Mouse (Mus musculus): Measurements from ENCODE around the gene Pml. TPM values are rescaled to one million over a fixed set of nuclear protein-coding genes. Genes with fewer than 3 reads are reported as not detected.

Gene Pml
- polyA plus RNA-seq, 1 experiment from 2014 or later = 10.6 TPM

DNA sequence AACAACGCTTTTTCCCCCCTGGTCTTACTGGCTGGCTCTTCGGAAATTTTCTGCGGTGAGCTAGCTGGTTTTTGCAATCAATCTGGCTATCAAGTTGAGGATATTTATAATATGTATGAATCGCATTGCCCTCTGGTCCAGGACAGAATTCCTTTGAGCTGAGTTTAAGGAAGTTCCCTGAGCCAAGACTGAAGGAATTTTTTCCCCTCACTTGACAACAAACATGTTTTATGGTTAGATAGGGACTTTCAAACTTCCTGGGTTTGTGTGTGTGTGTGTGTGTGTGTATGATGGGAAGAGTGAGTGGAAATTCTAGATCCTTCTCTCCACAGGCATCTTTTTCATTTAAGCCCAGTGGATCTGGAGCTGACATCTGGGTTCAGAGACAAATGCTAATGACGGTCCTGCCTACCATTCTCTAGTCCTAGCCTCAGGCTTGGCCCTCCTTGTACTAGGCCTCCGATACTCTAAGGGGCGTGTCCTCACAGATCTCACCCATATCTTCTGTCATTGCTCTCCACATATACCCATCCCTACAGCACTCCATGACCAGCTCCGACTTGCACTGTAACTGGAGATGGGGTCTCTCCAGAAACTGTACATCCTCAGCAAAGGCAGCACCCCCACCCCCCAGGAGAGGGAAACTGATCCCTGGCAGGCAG lies 34.9 kb downstream of the Pml start:
- Histone ChIP-seq H3K9ac (ENCODE audit: low read length) (no peak overlapping the region), H3K27ac (ENCODE audit: low read depth, low read length) (0 out of 2 replicates have a peak overlapping the region, but pooled peaks have one; percentile 39), H3K9me3 (ENCODE audit: control insufficient read depth, low read length) (no peaks in the 10 kb centered on the region), H3K4me3 (ENCODE audit: low read depth, low read length) (no peak overlapping the region), H3K27me3 (ENCODE audit: control insufficient read depth, insufficient read depth, low read length) (no peaks in the 10 kb centered on the region), H3K36me3 (ENCODE audit: control insufficient read depth, insufficient read depth, low read length) (no peaks in the 10 kb centered on the region), H3K4me1 (ENCODE audit: control insufficient read depth, insufficient read depth, low read length) (peaks cover 14% of the 10 kb centered on the region), H3K4me2 (ENCODE audit: low read depth) (no peak overlapping the region)
- WGBS = 52% methylated on average over 8 of the region's 8 CpGs
- ATAC-seq (ENCODE audit: insufficient read depth, low FRiP score, low TSS enrichment) (no peak), DNase-seq (ENCODE audit: low spot score) (no peak)

DNA sequence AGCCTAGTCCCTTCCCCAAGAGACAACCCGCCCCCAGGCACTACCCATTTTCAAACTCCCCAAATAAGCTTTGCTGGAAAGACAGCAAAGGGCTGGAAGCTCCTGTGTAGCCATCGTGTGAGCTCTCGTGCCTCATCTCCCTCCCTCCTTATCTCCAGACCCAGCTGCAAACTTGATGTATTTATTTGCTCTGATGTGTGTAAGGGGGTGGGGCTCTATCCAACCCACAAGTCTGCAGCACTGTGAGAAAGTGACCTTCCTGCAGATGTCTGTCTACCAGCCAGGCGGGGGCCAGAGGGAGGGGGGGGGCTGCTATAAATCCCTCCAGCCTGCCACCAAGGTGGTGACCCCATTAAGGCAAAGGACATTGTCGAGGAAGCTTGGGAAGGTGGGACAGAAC lies 35.7 kb downstream of the Pml start:
- Histone ChIP-seq H3K4me1 (ENCODE audit: control insufficient read depth, insufficient read depth, low read length) (peaks cover 14% of the 10 kb centered on the region), H3K4me3 (ENCODE audit: low read depth, low read length) (no peak overlapping the region), H3K9ac (ENCODE audit: low read length) (no peak overlapping the region), H3K27ac (ENCODE audit: low read depth, low read length) (no peak overlapping the region), H3K4me2 (ENCODE audit: low read depth) (no peak overlapping the region), H3K9me3 (ENCODE audit: control insufficient read depth, low read length) (no peaks in the 10 kb centered on the region), H3K27me3 (ENCODE audit: control insufficient read depth, insufficient read depth, low read length) (no peaks in the 10 kb centered on the region), H3K36me3 (ENCODE audit: control insufficient read depth, insufficient read depth, low read length) (no peaks in the 10 kb centered on the region)
- ATAC-seq (ENCODE audit: insufficient read depth, low FRiP score, low TSS enrichment) = no peak
- 17% methylated on average over 5 of the region's 5 CpGs for WGBS
- no peak for DNase-seq (ENCODE audit: low spot score)

DNA sequence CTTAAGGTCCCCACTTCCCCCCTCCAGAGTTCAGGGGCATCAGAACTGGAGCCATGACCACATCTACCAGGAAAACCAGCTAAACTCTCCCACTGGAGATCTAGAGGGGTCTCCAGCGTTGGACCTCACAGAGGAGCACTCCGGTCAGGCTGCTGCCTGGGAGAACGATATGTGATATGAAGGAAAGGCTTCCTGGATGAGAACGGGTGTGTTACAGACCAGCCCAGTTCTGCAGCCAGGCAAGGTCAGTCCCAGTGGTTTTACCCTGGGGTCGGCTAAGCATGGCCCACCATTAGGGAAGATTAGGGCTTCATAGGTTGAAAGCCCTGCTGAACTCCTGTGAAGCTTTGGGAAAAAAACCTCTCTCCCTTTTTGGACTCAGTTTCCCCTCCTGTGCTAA lies 36.2 kb downstream of the Pml start:
- Histone ChIP-seq H3K4me2 (ENCODE audit: low read depth) (no peak overlapping the region), H3K9ac (ENCODE audit: low read length) (no peak overlapping the region), H3K36me3 (ENCODE audit: control insufficient read depth, insufficient read depth, low read length) (no peaks in the 10 kb centered on the region), H3K9me3 (ENCODE audit: control insufficient read depth, low read length) (no peaks in the 10 kb centered on the region), H3K4me3 (ENCODE audit: low read depth, low read length) (no peak overlapping the region), H3K27me3 (ENCODE audit: control insufficient read depth, insufficient read depth, low read length) (no peaks in the 10 kb centered on the region), H3K27ac (ENCODE audit: low read depth, low read length) (no peak overlapping the region), H3K4me1 (ENCODE audit: control insufficient read depth, insufficient read depth, low read length) (peaks cover 14% of the 10 kb centered on the region)
- DNase-seq (ENCODE audit: low spot score) (no peak), ATAC-seq (ENCODE audit: insufficient read depth, low FRiP score, low TSS enrichment) (no peak)
- WGBS = 73% methylated on average over 5 of the region's 5 CpGs

DNA sequence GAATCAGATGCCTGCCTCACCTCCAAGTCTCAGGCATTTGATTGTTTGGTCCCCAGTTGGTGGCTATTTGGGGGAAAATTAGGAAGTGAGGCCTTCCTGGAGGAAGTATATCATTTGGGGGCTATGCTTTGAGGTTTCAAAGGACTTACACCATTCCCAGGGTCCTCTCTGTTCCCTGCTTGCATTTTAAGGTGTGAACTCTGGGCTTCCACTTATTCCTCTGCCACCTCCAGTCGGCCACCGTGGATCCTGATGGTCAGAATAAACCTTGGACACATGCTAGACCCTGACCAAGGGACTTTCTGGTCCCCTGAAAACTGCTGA lies 39.3 kb downstream of the Pml start:
- ATAC-seq (ENCODE audit: insufficient read depth, low FRiP score, low TSS enrichment) (no peak), DNase-seq (ENCODE audit: low spot score) (no peak)
- no peak overlapping the region for H3K4me3 ChIP-seq (ENCODE audit: low read depth, low read length)
- H3K36me3 ChIP-seq (ENCODE audit: control insufficient read depth, insufficient read depth, low read length) = no peaks in the 10 kb centered on the region
- no peaks in the 10 kb centered on the region for H3K27me3 ChIP-seq (ENCODE audit: control insufficient read depth, insufficient read depth, low read length)
- H3K9ac ChIP-seq (ENCODE audit: low read length) = no peak overlapping the region
- H3K27ac ChIP-seq (ENCODE audit: low read depth, low read length) = no peak overlapping the region
- H3K4me1 ChIP-seq (ENCODE audit: control insufficient read depth, insufficient read depth, low read length) = peaks cover 14% of the 10 kb centered on the region
- 56% methylated on average over 2 of the region's 2 CpGs for WGBS
- H3K4me2 ChIP-seq (ENCODE audit: low read depth) = no peak overlapping the region
- H3K9me3 ChIP-seq (ENCODE audit: control insufficient read depth, low read length) = no peaks in the 10 kb centered on the region

DNA sequence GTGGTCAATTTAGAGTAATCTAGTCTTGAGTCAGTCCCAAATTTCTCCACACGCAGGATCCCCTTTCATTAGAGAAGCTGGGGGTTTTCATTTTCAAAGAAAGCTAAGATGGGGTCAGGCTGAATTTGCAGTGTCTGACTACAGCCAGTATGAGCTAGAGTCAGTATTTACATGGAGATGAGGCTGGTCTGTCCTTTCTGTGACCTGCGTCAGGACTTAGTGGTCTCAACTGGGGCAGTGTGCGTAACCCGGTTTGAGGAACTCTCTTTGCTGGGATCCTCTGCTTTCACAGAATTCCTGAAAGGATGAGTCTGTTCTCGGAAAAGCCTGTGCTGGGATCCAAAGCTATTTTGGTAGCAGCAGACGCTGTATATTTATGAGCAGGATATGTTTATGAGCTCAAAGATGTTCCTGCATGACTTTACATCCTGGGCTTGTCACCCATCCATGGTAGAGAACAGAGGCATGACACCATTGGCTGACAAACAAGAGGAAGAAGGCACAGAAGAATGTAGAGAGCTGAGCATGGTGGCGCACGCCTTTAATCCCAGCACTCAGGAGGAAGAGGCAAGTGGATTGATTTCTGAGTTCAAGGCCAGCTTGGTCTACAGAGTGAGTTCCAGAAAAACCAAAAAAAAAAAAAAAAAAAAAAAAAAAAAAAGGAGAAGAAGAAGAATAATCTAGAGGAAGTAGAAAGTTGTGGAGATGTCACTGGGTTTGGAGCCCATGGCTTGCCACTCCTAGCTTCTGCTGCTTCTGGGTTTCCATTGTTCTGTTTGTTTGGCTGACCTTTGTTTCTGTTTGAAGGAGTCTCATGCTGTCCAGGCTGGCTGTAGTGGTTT lies 39.9 kb downstream of the Pml start:
- 71% methylated on average over 8 of the region's 8 CpGs for WGBS
- no peaks in the 10 kb centered on the region for H3K9me3 ChIP-seq (ENCODE audit: control insufficient read depth, low read length)
- ATAC-seq (ENCODE audit: insufficient read depth, low FRiP score, low TSS enrichment) = no peak
- H3K4me1 ChIP-seq (ENCODE audit: control insufficient read depth, insufficient read depth, low read length) = peaks cover 9% of the 10 kb centered on the region
- no peak overlapping the region for H3K9ac ChIP-seq (ENCODE audit: low read length)
- H3K4me3 ChIP-seq (ENCODE audit: low read depth, low read length) = no peak overlapping the region
- H3K27ac ChIP-seq (ENCODE audit: low read depth, low read length) = no peak overlapping the region
- no peak for DNase-seq (ENCODE audit: low spot score)
- no peaks in the 10 kb centered on the region for H3K36me3 ChIP-seq (ENCODE audit: control insufficient read depth, insufficient read depth, low read length)
- no peaks in the 10 kb centered on the region for H3K27me3 ChIP-seq (ENCODE audit: control insufficient read depth, insufficient read depth, low read length)
- no peak overlapping the region for H3K4me2 ChIP-seq (ENCODE audit: low read depth)

DNA sequence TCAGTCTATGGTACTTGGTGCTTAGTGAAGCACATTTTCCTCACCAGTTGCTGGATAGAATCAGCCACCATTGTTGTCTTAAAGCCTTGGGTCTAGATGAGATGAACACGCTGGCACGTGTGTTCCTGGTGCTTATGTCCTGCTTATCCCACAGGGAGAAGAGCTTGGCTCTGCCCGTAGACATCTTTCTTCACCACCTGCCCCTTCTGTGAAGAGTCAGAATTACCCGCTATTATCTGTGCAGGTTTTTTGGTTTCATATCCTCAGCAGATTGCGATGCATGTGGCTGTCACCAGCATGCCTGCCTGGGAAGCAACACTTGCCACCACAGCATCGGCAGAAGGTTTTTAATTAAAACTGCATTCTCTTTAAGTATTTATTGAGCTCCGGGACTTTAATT lies 43.6 kb downstream of the Pml start:
- peaks cover 30% of the 10 kb centered on the region for H3K27me3 ChIP-seq (ENCODE audit: control insufficient read depth, insufficient read depth, low read length)
- no peaks in the 10 kb centered on the region for H3K9me3 ChIP-seq (ENCODE audit: control insufficient read depth, low read length)
- H3K4me2 ChIP-seq (ENCODE audit: low read depth) = no peak overlapping the region
- 89% methylated on average over 7 of the region's 7 CpGs for WGBS
- ATAC-seq (ENCODE audit: insufficient read depth, low FRiP score, low TSS enrichment) = no peak
- no peak overlapping the region for H3K27ac ChIP-seq (ENCODE audit: low read depth, low read length)
- peaks cover 12% of the 10 kb centered on the region for H3K4me1 ChIP-seq (ENCODE audit: control insufficient read depth, insufficient read depth, low read length)
- no peak for DNase-seq (ENCODE audit: low spot score)
- H3K9ac ChIP-seq (ENCODE audit: low read length) = no peak overlapping the region
- no peak overlapping the region for H3K4me3 ChIP-seq (ENCODE audit: low read depth, low read length)
- no peaks in the 10 kb centered on the region for H3K36me3 ChIP-seq (ENCODE audit: control insufficient read depth, insufficient read depth, low read length)

DNA sequence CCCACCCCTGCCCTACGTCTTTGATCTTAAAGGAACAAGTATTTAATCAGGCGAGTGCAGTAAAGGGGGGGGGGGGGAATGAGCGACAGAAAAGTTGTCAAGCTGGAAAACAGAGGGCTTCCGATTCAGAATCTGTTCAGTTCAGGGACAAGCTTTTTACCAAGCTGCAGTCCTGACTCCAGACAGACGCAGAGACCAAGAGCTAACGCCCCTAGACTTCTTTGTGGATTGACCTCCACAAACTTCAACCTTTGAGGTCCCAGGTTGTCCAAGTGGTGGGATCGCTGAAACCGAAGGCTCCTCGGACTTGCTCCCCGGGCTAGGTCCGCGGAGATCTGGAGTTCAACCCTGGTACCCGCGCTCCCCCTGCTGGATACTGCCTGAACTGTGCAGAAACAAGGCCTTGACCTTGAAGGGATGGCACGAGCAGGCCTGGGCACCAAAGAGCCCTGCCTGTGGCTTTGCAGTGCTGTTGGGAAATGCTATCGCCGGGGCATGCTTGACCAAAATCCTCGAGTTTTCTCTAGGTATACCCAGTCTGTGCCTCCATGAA lies 45.1 kb downstream of the Pml start:
- no peak overlapping the region for H3K9ac ChIP-seq (ENCODE audit: low read length)
- H3K4me2 ChIP-seq (ENCODE audit: low read depth) = peak overlapping the region; percentile 24
- no peaks in the 10 kb centered on the region for H3K36me3 ChIP-seq (ENCODE audit: control insufficient read depth, insufficient read depth, low read length)
- H3K4me1 ChIP-seq (ENCODE audit: control insufficient read depth, insufficient read depth, low read length) = peaks cover 12% of the 10 kb centered on the region
- DNase-seq (ENCODE audit: low spot score) = peak; percentile 90
- ATAC-seq (ENCODE audit: insufficient read depth, low FRiP score, low TSS enrichment) = peak; percentile 71
- no peak overlapping the region for H3K27ac ChIP-seq (ENCODE audit: low read depth, low read length)
- peak overlapping the region; percentile 27 for H3K4me3 ChIP-seq (ENCODE audit: low read depth, low read length)
- H3K9me3 ChIP-seq (ENCODE audit: control insufficient read depth, low read length) = no peaks in the 10 kb centered on the region
- H3K27me3 ChIP-seq (ENCODE audit: control insufficient read depth, insufficient read depth, low read length) = peaks cover 45% of the 10 kb centered on the region
- 5% methylated on average over 18 of the region's 18 CpGs for WGBS

DNA sequence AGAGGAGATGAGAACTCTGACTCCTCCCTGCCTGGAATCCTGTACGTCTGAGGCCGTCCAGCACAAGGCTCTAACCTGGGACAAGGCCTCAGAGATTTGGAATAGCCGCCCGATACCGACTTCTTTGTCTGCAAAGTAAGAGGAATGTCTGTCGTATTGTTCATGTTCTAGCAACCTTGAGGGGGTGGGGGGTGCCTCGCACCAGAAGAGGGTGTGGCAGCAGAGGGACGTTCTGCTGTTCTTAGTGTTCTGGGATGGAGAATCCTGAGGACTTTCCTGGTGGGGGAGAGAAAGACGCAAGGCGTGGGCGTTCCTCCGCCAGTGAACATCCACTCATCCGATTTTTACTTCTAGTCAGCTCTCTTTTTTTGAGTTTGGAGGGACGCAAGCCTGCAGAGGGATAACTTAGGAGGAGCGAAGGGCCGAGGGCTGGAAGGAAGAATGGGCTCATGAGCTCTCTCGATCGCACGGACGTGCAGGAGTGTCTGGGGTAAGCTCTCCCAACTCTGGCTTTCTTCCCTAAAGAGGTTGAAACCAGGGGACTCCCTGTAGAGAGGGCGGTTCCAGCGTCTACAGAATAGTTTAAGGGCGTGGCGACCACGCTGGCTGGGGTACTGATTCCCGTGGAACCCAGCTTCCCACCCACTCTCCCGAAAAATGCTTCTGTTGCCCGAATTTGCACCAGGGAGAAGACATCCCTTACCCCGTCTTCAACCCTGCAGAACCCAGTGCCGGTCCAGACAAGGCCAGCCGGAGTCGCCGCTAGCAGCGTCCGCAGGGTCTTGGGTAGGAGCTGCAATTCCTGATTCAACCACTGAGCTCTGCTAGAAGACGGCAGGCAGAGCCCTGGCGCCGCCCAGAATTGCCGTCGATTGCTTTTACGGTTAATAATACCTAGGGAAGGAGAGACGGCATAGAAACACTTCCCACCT lies 45.8 kb downstream of the Pml start, which contains the start of the genes Islr and Islr2:
Gene Islr (minus strand): TSS at position 791 of the 932 bp plus-strand sequence.
Gene Islr2 (minus strand): TSS at position 804 of the 932 bp plus-strand sequence.
- Histone ChIP-seq H3K4me2 (ENCODE audit: low read depth) (peak within 1 kb of the TSS; percentile 44), H3K4me3 (ENCODE audit: low read depth, low read length) (peak within 1 kb of the TSS; percentile 27), H3K27me3 (ENCODE audit: control insufficient read depth, insufficient read depth, low read length) (peaks cover 53% of the 10 kb centered on the region), H3K4me1 (ENCODE audit: control insufficient read depth, insufficient read depth, low read length) (peaks cover 20% of the 10 kb centered on the region), H3K9me3 (ENCODE audit: control insufficient read depth, low read length) (no peaks in the 10 kb centered on the region), H3K9ac (ENCODE audit: low read length) (peak within 1 kb of the TSS; percentile 44), H3K27ac (ENCODE audit: low read depth, low read length) (peak within 1 kb of the TSS; percentile 51), H3K36me3 (ENCODE audit: control insufficient read depth, insufficient read depth, low read length) (no peaks in the 10 kb centered on the region)
- 1% methylated on average over 42 of the region's 42 CpGs for WGBS
- DNase-seq (ENCODE audit: low spot score) (peak; percentile 80), ATAC-seq (ENCODE audit: insufficient read depth, low FRiP score, low TSS enrichment) (peak; percentile 78)

Data from neural tube, embryonic 11.5 days (tissue).